Mouse (Mus musculus) G1E (cell line): ENCODE measurements around the gene 9930021J03Rik.

Source experiments
- CTCF ChIP-seq: IDR thresholded peaks from 2 replicates; pipeline ENCODE4 v1.5.1; 2012; ENCODE audit warnings: low read depth, low read length, inconsistent platforms, mixed read lengths
- GATA1 ChIP-seq: IDR thresholded peaks from 2 replicates; pipeline ENCODE4 v1.6.1; 2012; ENCODE audit warnings: borderline replicate concordance, low read length, inconsistent platforms, mixed read lengths
- GATA2 ChIP-seq: IDR thresholded peaks from 2 replicates; pipeline ENCODE4 v1.6.1; 2012; ENCODE audit warnings: low read depth, low read length, inconsistent platforms, borderline replicate concordance

DNA sequence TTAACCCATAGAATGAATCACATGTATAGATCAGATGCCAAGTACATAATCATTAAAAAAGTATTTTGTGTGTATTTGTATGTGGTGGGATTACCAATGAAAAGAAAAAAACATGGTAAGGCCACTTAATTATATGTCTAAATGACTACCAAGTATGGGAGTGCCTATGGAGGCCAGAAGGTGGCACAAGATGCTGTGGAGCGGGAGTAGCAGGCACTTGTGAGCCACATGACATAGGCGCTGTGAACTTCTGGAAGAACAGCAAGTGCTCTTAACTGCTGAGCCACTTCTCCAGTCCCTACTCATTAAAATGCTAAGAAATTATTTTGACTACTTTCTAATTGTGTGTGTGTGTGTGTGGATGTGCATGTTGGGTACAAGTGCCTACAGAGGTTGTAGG lies 66.2 kb downstream of the 9930021J03Rik start:
- TF ChIP-seq GATA1: no peak
- no peak for TF ChIP-seq CTCF
- no peak for TF ChIP-seq GATA2
